Mouse (Mus musculus) CH12F3 (cell line): ENCODE data around the gene Nfatc3.

Source experiments
- in situ Hi-C: fragments of 300-500 bp; cut with MboI; formaldehyde crosslinking; loops from 2 replicates; pipeline ENCODE4 v1.14.3; 2020; ENCODE audit warnings: low sequenced_read_pairs

Nfatc3 gene

DNA sequence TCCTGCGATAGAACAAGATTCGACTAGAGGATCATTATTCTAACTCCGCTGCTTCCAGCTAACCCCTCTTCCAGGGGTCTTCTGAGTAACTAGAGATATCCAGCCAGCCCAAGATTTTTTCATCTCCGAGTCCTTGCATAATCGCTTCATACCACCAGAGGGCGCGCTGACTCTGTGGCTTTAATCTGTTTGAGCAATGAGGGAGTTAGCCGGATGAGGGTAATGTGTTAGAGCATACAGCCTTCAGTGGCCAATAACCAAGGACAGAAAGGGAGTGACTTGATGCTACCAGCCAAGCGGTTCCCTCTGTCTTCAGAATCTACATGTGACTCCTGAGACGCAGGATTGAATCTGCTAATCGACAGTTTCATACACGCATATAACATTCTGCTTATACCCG lies 82.1 kb downstream of the Nfatc3 start:
- in situ Hi-C loops = loop anchor here (10.0 kb wide), 1 partner anchor 264 kb away; no protein-coding TSS in a partner anchor

DNA sequence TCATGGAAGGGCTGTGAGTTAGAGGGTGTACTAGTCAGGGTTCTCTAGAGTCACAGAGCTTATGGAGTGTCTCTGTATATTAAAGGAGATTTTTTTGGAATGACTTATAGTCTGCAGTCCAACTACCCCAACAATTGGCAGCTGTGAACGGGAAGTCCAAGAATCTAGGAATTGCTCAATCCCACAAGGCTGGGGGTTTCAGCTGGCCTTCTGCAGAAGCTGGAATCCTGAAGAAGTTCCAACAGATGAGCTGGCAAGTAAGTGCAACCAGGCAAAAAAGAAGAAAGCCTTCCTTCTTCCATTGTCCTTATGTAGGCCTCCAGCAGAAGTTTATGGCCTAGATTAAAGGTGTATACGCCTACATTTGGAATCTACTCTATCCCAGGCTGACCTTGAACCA lies 86.7 kb downstream of the Nfatc3 start:
- in situ Hi-C loops = loop anchor here (10.0 kb wide), 1 partner anchor 259 kb away; no protein-coding TSS in a partner anchor

DNA sequence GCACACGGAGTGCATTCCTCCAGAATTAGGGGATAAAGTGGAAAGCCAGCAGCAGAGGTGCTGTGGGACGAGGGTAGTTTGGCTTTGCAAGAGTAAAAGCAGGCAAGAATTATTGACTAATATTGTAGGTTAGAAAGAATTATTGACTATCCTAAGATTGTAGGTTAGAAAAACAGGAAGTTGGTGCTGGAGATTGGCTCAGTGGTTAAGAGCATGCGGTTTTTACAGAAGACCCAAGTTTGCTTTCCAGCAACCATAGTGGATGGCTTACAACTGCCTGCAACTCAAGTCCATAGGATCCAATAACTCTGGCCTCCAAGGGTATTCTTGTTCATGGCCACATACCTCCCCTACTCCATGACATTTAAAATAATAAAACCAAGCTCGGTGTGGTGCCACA lies 87.4 kb downstream of the Nfatc3 start:
- in situ Hi-C loops = loop anchor here (10.0 kb wide), 1 partner anchor 259 kb away; no protein-coding TSS in a partner anchor

DNA sequence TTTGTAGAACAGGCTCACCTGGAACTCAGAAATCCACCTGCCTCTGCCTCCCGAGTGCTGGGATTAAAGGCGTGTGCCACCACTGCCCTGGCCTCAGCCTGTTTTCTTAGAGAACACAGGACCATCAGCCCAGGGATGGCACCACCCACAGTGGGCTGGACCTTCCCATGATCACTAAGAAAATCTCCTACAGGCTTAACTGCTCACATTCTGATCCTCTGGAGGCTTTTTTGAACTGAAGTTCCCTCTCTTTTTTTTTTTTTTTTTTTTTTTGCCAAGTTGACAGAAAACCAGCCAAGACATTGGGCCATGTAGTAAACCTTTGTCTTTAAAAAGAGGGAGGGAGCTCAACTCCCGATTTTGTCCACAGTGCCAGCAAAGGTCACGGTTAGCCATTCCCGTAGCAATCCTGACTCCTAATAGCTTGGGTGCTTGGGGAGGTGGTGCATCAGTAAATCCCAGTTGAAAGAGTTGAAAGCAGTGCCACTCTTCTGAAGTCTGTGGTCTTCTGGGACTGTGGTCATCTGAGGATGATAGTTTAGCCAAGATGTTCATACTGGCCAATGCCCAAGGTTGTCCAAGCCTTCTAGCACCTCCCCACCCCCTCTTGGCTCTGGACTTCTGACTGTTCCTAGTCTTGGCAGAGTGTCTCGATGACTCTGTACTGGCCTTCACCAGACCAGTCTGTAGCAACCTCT lies 89.4 kb downstream of the Nfatc3 start:
- in situ Hi-C loops = loop anchor here (10.0 kb wide), 1 partner anchor 257 kb away; no protein-coding TSS in a partner anchor

DNA sequence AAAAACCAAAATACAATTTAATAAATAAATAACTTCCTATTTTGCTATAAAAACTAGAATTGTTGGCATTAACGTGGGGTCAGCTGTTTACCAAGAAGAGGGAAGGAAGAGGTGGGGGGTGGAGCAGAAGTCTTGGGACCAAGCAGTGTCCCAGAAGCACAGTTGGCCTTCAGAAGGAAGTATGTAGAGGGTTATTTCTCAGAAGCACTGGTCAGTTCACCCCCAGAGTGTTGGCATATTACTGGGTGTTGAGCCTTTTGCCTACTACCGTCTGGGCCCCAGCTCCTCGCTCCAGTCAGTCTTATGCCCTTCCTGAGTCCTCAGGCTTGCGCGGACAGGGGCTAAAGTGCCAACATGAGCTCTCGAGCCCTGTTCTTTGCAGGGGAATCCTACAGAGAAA lies 90.4 kb downstream of the Nfatc3 start:
- in situ Hi-C loops = loop anchor here (10.0 kb wide), 1 partner anchor 256 kb away; no protein-coding TSS in a partner anchor

DNA sequence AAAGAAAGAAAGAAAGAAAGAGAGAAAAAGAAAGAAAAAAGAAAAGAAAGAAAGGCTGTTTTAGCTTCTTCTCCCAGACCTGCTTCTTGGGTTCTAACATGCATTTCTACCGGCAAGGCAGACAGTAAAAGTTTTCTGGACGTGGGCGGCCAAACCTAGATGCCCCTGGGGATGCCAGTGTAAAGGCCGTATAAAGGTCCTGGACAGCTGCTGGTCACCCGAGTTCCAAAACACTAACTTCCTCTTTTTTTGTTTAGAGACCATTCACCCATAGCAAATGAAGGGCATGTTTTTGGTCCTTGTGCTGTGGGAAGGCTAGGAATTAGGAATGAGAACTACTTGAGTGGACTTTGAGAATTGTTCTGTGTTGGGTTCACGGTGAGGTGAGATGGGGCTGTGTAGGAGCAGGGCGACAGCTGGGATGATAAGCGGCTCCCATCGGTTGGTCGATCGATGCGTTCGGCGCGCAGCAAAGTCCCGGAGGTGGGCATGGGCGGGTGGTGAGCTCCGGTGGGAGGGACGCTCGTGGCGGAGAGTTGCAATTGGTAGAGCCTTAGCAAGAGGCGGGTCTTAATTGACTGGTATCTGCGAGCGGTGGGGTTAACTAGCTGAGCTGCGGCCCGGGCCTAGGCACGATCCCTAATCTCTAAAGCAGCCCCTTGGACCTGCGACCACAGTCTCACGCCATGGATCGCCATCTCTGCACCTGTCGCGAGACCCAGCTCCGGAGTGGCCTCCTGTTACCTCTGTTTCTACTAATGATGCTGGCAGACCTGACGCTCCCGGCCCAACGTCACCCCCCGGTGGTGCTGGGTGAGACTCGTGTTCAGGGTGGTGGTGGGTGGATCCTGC lies 91.4 kb downstream of the Nfatc3 start, which contains the start of gene Pla2g15:
Gene Pla2g15 (plus strand): TSS at position 599 of the 852 bp plus-strand sequence.
- in situ Hi-C loops = loop anchor here (10.0 kb wide), 1 partner anchor 255 kb away; no protein-coding TSS in a partner anchor

DNA sequence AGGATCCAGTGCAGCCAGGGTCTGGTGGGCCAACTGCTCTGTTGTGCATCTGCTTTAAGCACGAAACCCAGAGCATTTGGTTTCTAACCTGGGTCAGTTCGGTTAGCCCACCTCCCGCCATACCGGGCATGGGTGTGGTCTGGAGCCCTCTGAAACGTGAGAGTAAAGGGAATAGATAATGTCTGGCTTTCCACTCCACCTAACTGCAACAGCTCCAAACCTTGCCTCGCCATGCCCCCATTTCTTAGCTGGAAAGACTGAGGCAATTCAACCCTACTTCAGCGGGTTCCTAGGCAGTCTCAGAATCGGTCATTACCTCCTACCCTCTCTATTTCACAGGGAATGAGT lies 92.0 kb downstream of the Nfatc3 start:
- in situ Hi-C loops = no loop called here

DNA sequence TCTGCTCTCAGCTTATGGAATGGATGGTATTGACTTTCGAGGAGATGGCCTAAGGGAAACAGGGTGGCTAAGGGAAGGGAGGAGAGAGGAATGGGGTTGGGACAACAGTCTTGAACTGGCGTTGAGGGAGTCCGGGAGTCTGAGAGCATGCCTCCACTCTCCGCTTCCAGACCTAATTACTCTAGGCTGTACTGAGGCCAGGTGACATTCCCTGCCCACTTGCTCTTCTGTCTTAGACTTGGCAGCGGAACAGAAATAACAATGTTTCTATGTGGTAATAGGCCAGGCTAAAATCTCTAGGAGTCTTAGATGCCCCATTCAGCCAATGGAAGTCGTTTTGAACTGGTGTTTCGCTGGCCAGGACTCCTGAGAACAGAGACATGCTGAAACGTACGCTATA lies 92.4 kb downstream of the Nfatc3 start:
- in situ Hi-C loops = no loop called here

DNA sequence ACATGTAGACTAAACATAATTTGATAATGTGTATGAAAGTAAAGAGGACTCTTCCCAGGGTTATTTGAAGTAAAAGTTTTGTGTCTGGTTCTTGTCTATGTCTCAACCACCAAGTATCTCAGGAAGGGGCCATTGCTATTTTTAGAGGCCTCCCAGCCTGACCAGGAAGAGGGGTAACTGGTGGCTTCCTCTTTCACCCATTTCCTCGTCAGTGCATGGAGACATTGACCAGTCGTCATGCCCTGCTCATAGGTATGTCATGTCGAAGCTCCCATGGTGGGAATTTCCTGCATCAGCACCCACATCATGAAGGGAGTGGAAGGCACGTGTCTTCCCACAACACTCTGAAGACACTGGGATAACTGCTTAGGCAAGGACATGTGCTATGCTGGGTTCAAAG lies 94.2 kb downstream of the Nfatc3 start:
- in situ Hi-C loops = no loop called here

DNA sequence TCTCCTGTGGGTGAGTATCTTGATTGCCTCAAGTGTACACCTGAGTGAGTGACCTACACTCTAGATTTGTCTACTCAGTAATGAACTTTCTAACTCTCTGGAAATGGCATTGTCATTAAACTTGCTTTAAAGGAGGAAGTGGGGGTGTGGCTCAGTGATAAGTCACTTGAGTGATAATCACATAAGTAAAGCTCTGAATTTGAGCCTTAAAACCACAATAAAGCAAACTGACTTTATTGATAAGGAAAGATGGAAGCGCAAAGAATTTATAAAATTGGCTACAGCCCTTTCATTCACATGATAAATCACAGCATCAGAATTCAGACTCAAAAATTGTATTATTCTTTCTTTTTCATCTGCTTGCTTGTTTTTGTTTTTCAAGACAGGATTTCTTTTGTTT lies 98.8 kb downstream of the Nfatc3 start:
- in situ Hi-C loops = no loop called here

DNA sequence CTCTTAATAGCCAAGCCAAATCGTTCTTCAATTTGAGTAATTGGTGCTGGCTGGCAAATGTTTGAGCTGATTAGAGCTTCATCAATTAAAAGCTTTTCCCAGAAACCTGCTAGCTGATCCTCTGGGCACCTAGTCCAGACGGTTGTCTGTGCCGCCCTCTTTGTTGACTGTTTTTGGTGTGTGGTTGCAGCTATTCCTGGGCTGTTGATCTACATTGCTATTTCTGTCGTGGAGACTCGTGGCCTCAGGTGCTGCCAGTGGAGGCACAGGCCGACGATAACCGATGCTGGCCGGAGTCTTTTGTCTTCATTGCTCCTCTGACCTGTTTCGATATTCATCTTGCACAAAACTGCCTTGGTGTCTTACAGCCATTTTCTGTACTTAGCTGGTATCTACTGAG lies 99.7 kb downstream of the Nfatc3 start:
- in situ Hi-C loops = no loop called here

DNA sequence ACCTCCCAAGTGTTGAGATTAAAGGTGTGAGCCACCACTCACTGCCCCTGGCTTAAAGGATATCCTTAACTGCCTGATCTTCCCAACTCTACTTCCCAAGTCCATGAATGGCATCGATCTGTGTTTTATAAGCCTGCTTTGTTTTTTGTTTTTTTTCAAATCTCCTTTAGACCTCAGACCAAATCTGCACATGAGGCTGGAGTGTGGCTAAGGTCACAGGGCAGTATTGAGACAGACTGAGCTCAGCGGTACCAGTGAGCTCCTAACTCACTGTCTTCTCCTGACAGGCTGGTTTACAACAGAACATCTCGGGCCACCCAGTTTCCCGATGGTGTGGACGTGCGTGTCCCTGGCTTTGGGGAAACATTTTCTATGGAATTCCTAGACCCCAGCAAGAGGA lies 101.2 kb downstream of the Nfatc3 start:
- in situ Hi-C loops = no loop called here

DNA sequence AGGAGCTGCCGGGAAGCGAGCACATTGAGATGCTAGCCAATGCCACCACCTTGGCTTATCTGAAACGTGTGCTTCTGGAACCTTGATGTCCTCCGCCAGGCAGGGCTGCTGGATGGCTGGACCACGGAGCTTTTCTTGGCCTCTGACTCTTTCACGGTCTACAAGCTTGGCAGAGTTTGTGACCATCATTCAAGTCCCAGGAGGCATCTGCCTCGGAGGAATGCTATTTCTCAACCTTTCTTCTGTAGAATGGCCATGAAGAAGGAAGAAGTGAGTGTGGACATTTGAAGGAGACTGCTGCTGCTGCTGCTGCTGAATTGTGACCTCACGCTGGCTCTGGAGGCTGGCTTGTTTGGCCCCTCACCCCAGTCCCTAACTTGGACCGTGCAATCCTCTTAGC lies 104.6 kb downstream of the Nfatc3 start:
- in situ Hi-C loops = no loop called here

DNA sequence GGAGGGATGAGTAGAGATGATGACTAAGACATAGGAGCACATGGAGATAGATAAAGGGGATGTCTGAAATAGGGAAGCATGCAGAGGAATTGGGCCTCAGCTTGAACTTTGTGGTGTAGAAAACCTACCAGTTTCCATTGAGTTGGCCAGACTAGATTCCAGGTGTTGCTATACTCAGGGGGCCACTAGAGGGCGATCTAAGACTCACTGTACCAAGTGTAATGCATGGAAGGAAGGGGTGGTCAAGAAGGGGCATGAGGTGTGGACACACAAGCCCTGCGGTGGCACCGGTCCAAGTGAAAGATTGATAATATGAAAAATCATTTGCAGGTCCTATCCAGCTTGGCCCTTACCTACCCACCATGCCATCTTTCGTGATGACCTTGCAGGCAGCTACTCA lies 106.8 kb downstream of the Nfatc3 start:
- in situ Hi-C loops = no loop called here

DNA sequence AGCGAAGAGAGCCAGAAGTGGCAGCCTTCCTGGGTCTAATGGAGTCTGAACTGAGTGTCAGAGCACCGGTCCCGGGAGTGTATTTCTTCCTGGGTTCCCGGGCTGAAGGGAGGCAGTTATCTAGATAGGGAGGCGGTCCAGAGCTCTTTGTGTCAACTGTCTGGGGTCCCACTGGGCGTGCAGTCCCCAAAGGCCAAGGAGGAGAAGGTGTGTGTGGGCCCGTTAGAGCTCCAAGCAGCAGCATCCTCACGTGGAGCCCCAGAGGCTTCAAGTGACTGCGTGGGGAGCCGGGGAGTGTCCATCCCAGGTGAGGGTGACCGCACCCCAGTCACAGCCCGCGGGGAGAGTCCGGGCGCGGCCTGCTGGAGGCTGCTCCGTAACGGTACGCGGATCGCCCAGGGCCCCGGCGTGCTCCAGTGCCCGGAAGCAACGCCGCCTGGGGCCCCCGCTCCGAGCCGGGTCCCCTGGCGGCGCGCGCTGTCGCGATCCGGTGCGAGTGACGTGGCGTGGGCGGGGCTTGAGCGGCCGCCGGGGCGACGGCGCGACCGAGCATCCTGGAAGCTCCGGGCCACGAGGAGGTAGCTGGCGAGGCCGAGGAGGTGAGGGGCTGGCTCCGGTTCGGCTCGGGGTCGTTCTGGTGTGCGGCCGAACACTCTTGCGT lies 109.8 kb downstream of the Nfatc3 start, which contains the start of gene Slc7a6:
Gene Slc7a6 (plus strand): TSS at position 502 of the 661 bp plus-strand sequence.
- in situ Hi-C loops = no loop called here

DNA sequence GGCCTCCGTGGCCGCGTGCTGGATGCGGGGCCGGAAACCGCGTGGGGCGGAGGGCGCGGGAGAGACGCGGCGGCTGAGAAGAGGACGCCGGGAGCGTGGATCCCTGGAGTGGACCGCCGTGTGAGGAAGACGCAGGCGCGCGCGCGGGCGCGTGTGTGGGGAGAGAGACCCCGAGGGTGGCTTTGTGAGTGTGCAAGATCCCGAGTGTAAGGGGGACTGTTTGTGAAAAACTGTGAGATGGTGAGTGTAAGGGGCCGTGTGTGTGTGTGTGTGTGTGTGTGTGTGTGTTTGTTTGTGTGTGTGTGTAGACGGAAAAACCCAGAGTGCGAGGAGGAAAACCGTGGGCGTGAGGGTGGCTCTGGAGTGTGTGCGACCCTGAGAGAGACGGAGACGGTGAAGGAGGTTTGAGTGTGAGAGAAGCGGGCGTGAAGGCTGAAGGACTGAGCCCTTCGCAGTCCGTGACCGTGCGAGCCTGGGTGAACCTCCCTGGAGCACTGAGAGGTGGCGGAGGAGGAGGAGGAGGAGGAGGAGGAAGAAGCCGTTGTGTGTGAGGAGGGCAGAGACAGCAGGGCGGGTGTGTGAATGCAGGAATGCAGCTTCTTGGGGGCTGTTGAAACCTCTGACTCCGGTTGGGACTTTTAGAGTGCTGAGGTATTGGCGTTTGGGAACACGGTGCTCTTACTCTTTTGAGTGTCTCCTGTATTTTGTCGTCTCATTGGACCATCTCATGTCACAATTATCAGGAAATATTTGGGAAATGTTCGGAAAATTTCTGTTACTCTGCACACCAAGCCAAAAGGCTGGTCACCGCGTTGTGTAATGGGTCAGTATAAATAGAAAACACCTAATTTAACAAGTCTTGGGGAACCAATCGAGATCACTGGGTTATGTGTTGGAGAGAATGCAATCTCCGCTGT lies 110.6 kb downstream of the Nfatc3 start:
- in situ Hi-C loops = no loop called here

DNA sequence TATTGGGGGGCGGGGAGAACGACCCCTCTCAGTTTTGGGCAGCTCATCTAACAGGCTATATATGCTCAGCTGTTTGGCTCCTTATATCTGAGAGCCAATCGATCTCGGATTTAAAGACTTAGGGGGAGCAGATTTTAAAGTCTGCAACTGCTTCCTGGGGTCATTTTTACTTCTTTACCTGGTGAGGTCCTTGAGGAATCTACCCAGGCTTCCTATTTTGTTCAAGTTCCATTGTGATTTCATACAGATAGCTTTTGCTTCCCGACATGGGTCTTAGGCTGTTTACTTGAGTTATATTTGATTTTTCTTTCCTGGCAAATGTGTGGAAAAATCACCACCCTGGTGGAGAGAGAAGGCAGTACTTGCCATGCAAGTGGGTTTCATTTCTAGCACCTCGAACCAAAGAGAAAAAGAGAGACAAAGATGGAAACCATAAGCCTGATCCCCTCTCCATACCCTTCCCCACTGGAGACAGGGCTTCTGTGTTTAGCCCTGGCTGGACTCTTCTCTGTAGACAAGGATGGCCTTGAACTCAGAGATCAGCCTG lies 111.4 kb downstream of the Nfatc3 start:
- in situ Hi-C loops = no loop called here

DNA sequence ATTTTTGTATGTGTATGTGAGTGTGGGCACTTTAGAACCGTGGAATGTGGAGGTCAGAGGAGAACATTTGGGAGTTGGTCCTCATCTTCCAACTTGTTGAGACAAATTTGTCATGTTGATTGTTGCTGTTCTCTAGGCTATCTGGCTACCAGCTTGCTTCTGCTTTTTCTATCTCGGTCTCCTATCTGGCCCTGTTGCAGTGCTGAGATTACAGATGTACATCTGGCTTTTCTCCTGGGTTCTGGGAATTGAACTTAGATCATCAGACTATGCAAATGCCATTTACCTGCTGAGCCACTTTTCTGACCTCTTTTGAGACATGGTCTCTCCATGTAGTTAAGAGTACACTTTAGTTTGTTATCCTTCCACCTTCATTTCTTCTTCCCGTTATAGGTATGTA lies 114.9 kb downstream of the Nfatc3 start:
- in situ Hi-C loops = no loop called here

DNA sequence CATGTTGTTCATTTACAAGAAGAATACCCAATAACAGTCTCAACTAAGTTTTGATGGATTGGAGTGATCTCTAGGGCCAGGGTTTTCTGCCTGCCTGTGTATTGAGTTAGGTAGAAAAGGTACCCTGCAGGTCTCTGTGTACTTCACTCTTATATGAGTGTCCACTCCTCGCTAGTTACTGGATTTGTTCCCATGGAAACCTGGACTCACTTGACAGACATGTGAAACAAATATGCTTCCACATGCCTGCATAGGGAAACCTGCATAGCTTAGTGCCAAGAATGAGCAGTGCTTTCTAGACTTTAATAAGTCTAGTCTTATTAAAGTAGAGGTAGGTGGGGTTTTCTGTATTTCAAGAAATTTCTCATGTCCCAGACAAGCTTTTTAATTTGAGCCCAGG lies 118.3 kb downstream of the Nfatc3 start:
- in situ Hi-C loops = no loop called here

DNA sequence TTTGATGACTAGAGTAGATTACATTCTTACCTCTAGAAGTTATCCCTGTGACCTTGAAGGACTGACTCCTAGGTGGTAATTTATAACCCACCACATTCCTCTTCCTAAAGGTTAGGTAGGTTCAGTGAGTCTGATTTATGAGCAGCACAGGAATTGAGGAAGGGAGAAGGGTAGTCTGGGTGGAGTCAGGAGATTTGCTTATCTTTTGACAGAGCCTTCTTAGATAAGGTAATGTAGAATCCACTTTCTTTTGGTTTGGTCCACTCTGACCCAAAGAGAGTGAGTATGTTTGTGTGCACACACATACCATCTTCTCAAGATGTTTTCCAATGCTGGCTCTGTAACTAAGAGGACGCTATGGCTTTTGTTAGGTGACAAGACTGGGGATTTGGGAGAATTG lies 119.0 kb downstream of the Nfatc3 start:
- in situ Hi-C loops = no loop called here
